Mouse (Mus musculus) midbrain, embryonic 11.5 days (tissue): ENCODE data around the gene Pecam1. TPM values are rescaled to one million over a fixed set of nuclear protein-coding genes. Genes with fewer than 3 reads are reported as not detected.
"Not testable (repeated sequence)": the region's sequence is repeated elsewhere in the genome, so short reads cannot be mapped to it uniquely, and the experiment has no call there.

Experiments
- ATAC-seq: fragments of 200-750 bp; cut with Nextera tagmentation; 2 replicates; pipeline ENCODE4 v1.8.0; 2017; ENCODE audit warnings: moderate TSS enrichment, moderate library complexity; ENCODE audit not compliant: low FRiP score
- DNase-seq: peaks from one replicate; pipeline ENCODE4 v3.0.0; 2015; ENCODE audit warnings: low spot score; ENCODE audit errors: missing footprints
- H3K27ac ChIP-seq: fragments of 300-500 bp; sonication (generic); 2 replicates; pipeline ENCODE4 v1.5.1; 2014; ENCODE audit warnings: low read depth, low read length
- H3K27me3 ChIP-seq: fragments of 300-500 bp; sonication (generic); 2 replicates; pipeline ENCODE4 v1.6.1; 2014; ENCODE audit warnings: mild to moderate bottlenecking, low read length, moderate library complexity, mixed read lengths; ENCODE audit not compliant: control insufficient read depth, insufficient read depth
- H3K36me3 ChIP-seq: fragments of 300-500 bp; sonication (generic); 2 replicates; pipeline ENCODE4 v1.6.1; 2014; ENCODE audit warnings: mild to moderate bottlenecking, low read length, moderate library complexity, mixed read lengths; ENCODE audit not compliant: control insufficient read depth, insufficient read depth
- H3K4me1 ChIP-seq: fragments of 300-500 bp; sonication (generic); 2 replicates; pipeline ENCODE4 v1.6.1; 2014; ENCODE audit warnings: low read length; ENCODE audit not compliant: control insufficient read depth, insufficient read depth
- H3K4me2 ChIP-seq: fragments of 300-500 bp; sonication (generic); 2 replicates; pipeline ENCODE4 v1.6.1; 2014; ENCODE audit warnings: mild to moderate bottlenecking, moderate library complexity
- H3K4me3 ChIP-seq: fragments of 300-500 bp; sonication (generic); 2 replicates; pipeline ENCODE4 v1.5.1; 2014; ENCODE audit warnings: low read depth, low read length
- H3K9ac ChIP-seq: fragments of 300-500 bp; sonication (generic); 2 replicates; pipeline ENCODE4 v1.6.1; 2014; ENCODE audit warnings: low read length
- H3K9me3 ChIP-seq: fragments of 300-500 bp; sonication (generic); 2 replicates; pipeline ENCODE4 v1.6.1; 2016; ENCODE audit warnings: low read length; ENCODE audit not compliant: control insufficient read depth
- WGBS: fragments of 180-500 bp; shearing (Covaris S2); extraction: QIAGEN DNeasy Blood & Tissue Kit; methylation state at CpG from one replicate; pipeline ENCODE4 v1.1.7; 2014; 5-methylcytosine and 5-hydroxymethylcytosine counted together
- polyA plus RNA-seq: library from polyadenylated mRNA; unstranded; fragments of >200 nt; fragmentation: Nextera tagmentation; extraction: Ambion mirVana; gene quantifications from 2 replicates; pipeline ENCODE4 v1.2.1, GENCODE M21; 2014

Gene Pecam1
- polyA plus RNA-seq, 1 experiment from 2014 or later = 19.8 TPM

GRCm38 (mm10) chr11:106759028-106759427 is 8.6 kb upstream of the Pecam1 start:
- H3K9me3 ChIP-seq = no peaks in the 10 kb centered on the region
- no peak overlapping the region for H3K9ac ChIP-seq
- H3K36me3 ChIP-seq = no peaks in the 10 kb centered on the region
- no peak for DNase-seq
- H3K4me1 ChIP-seq = 0 out of 2 replicates have a peak, but pooled peaks cover 3% of the 10 kb centered on the region
- H3K27me3 ChIP-seq = no peaks in the 10 kb centered on the region
- H3K4me3 ChIP-seq = no peak overlapping the region
- 97% methylated on average over 3 of the region's 3 CpGs for WGBS
- no peak for ATAC-seq
- H3K4me2 ChIP-seq = no peak overlapping the region
- no peak overlapping the region for H3K27ac ChIP-seq

- no peak overlapping the region for H3K9ac ChIP-seq
- no peak for ATAC-seq
Observed at GRCm38 (mm10) chr11:106755583-106755982, 5.2 kb upstream of the Pecam1 start.

GRCm38 (mm10) chr11:106753314-106753713 is 2.9 kb upstream of the Pecam1 start:
- no peaks in the 10 kb centered on the region for H3K36me3 ChIP-seq
- no peaks in the 10 kb centered on the region for H3K9me3 ChIP-seq
- ATAC-seq = no peak
- no peak overlapping the region for H3K4me2 ChIP-seq
- H3K27ac ChIP-seq = no peak overlapping the region
- DNase-seq = no peak
- H3K9ac ChIP-seq = no peak overlapping the region
- H3K4me3 ChIP-seq = no peak overlapping the region
- 91% methylated on average over 6 of the region's 6 CpGs for WGBS
- no peaks in the 10 kb centered on the region for H3K4me1 ChIP-seq
- H3K27me3 ChIP-seq = no peaks in the 10 kb centered on the region

More at GRCm38 (mm10) chr11:106755583-106755982, 5.2 kb upstream of the Pecam1 start:
- WGBS = 18% methylated on average over 5 of the region's 5 CpGs
- Histone ChIP-seq H3K27me3 (no peaks in the 10 kb centered on the region), H3K9me3 (no peaks in the 10 kb centered on the region), H3K4me1 (no peaks in the 10 kb centered on the region), H3K4me3 (no peak overlapping the region), H3K36me3 (no peaks in the 10 kb centered on the region), H3K4me2 (no peak overlapping the region), H3K27ac (no peak overlapping the region)
- no peak for DNase-seq

GRCm38 (mm10) chr11:106752103-106752502 is 1.7 kb upstream of the Pecam1 start:
- Histone ChIP-seq H3K9ac (no peak overlapping the region), H3K4me1 (no peaks in the 10 kb centered on the region), H3K4me2 (no peak overlapping the region), H3K9me3 (no peaks in the 10 kb centered on the region), H3K27me3 (no peaks in the 10 kb centered on the region), H3K36me3 (no peaks in the 10 kb centered on the region), H3K27ac (no peak overlapping the region), H3K4me3 (no peak overlapping the region)
- ATAC-seq (no peak), DNase-seq (no peak)
- WGBS = 94% methylated on average over 7 of the region's 7 CpGs

DNA sequence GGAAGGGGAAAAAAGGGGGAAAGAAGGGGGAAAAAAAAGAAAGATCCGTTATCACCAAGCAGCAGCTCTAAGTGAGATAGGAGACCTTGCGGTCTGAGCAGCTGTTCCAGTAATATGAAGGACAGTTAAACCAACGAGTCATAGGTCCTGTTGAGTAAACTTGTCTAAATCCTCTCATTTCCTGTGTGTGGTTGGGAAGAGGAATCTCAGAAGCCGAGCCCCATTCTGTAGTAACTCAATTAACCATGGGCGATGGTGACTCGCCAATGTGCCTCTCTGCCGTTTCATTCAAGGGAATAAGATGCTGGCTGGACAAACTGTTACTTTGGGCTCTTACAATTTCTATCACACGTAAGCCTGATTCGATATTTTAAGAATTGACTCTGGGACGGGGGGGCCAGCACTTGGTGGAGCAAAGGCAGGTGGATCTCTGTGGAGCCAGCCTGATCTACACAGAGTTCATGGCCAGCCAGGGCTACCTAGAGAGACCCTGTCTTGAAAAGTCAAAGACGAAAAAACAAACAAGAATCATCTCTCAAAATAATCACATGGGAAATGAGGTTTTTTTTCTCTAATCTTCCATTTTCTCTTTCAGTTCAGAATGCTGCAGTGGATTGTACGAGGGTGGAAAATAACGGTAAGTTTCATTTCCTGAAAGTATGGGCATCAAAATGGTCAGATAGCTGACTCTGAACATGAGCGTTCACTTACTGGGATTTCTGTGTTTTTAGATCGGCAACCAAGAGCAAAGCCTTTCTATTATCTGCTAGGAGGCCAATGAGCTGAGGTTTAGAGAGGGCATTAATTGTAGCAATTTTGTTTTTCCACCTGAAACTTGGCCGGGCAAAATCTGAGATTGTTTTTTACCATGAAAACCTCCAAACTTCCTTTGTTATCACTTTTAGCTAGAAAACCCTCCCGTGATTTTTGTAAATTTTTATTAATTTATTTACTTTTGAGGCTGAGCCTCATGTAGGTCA is 901 bp upstream of the Pecam1 start, which contains the start of gene Milr1:
Milr1 (plus strand) TSS at position 188 of the 980 bp plus-strand sequence.
- no peak for DNase-seq
- H3K9ac ChIP-seq = no peak within 1 kb of the TSS
- 90% methylated on average over 17 of the region's 17 CpGs for WGBS
- no peak within 1 kb of the TSS for H3K4me2 ChIP-seq
- H3K36me3 ChIP-seq = no peaks in the 10 kb centered on the region
- no peak within 1 kb of the TSS for H3K27ac ChIP-seq
- H3K4me3 ChIP-seq = no peak within 1 kb of the TSS
- H3K9me3 ChIP-seq = no peaks in the 10 kb centered on the region
- H3K27me3 ChIP-seq = no peaks in the 10 kb centered on the region
- H3K4me1 ChIP-seq = no peaks in the 10 kb centered on the region
- ATAC-seq = no peak

GRCm38 (mm10) chr11:106749557-106750120 is 789 bp downstream of the Pecam1 start:
- H3K4me1 ChIP-seq, H3K4me2 ChIP-seq, DNase-seq, H3K27ac ChIP-seq, ATAC-seq, H3K9ac ChIP-seq, H3K4me3 ChIP-seq, H3K27me3 ChIP-seq, H3K36me3 ChIP-seq, H3K9me3 ChIP-seq: not testable (repeated sequence)
- 95% methylated on average over 7 of the region's 7 CpGs for WGBS

GRCm38 (mm10) chr11:106744949-106745348 is 5.5 kb downstream of the Pecam1 start:
- Histone ChIP-seq H3K27me3 (no peaks in the 10 kb centered on the region), H3K27ac (no peak overlapping the region), H3K4me1 (no peaks in the 10 kb centered on the region), H3K36me3 (no peaks in the 10 kb centered on the region), H3K4me2 (no peak overlapping the region), H3K4me3 (no peak overlapping the region), H3K9me3 (no peaks in the 10 kb centered on the region), H3K9ac (no peak overlapping the region)
- WGBS = 95% methylated on average over 5 of the region's 5 CpGs
- DNase-seq (no peak), ATAC-seq (no peak)

- Histone ChIP-seq H3K27me3 (no peaks in the 10 kb centered on the region), H3K9me3 (no peaks in the 10 kb centered on the region), H3K9ac (no peak overlapping the region), H3K27ac (no peak overlapping the region), H3K4me1 (peaks cover 4% of the 10 kb centered on the region; the same call in 1 of the 2 replicates), H3K36me3 (no peaks in the 10 kb centered on the region), H3K4me3 (no peak overlapping the region), H3K4me2 (no peak overlapping the region)
- peak; percentile 91 for DNase-seq
- no peak for ATAC-seq
- WGBS = 48% methylated on average over 5 of the region's 6 CpGs
Observed at GRCm38 (mm10) chr11:106742388-106742841, 8.0 kb downstream of the Pecam1 start.

DNA sequence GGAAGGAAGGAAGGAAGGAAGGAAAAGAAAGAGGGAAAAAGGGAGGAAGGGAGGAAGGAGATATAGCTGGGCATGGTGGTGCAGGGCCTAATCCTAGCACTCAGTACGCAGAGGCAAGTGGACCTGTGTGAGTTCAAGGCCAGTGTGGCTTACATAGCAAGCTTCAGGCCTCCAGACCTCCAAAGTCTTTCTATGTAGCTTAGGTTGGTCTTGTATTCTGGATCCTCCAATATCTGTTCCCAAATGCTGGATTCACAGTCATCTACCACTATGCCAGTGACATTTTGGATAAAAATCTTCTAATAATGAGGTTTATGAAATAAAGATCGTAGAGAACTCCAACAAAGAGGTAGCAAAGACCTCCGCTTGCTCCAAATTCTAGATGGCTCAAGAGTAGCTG is 8.6 kb downstream of the Pecam1 start:
- H3K36me3 ChIP-seq = no peaks in the 10 kb centered on the region
- H3K4me1 ChIP-seq = peaks cover 10% of the 10 kb centered on the region
- WGBS = 93% methylated on average over 3 of the region's 3 CpGs
- no peak overlapping the region for H3K4me3 ChIP-seq
- no peak overlapping the region for H3K27ac ChIP-seq
- no peaks in the 10 kb centered on the region for H3K9me3 ChIP-seq
- H3K27me3 ChIP-seq = no peaks in the 10 kb centered on the region
- no peak overlapping the region for H3K9ac ChIP-seq
- ATAC-seq (no peak), DNase-seq (peak; percentile 70)
- no peak overlapping the region for H3K4me2 ChIP-seq
